Mouse (Mus musculus) heart, postnatal 0 days (tissue): ENCODE results near the gene Cnih1. TPM values are rescaled to one million over a fixed set of nuclear protein-coding genes. Genes with fewer than 3 reads are reported as not detected.

Experiments used
- ATAC-seq: fragments of 200-750 bp; cut with Nextera tagmentation; 2 replicates; pipeline ENCODE4 v1.8.0; 2017; ENCODE audit warnings: low read depth, moderate number of reproducible peaks, moderate library complexity; ENCODE audit not compliant: insufficient read depth
- DNase-seq: peaks from one replicate; pipeline ENCODE4 v3.0.0-alpha.2; 2016; ENCODE audit warnings: low spot score
- H3K27ac ChIP-seq: fragments of 300-500 bp; sonication (generic); 2 replicates; pipeline ENCODE4 v1.5.1; 2014; ENCODE audit warnings: low read depth, mild to moderate bottlenecking
- H3K27me3 ChIP-seq: fragments of 300-500 bp; sonication (generic); 2 replicates; pipeline ENCODE4 v1.6.1; 2014; ENCODE audit warnings: low read length, mixed read lengths; ENCODE audit not compliant: control insufficient read depth, insufficient read depth
- H3K36me3 ChIP-seq: fragments of 300-500 bp; sonication (generic); replicated peaks from 2 replicates; pipeline ENCODE4 v1.6.1; 2014; ENCODE audit warnings: low read length, mixed read lengths; ENCODE audit not compliant: control insufficient read depth, insufficient read depth
- H3K4me1 ChIP-seq: fragments of 300-500 bp; sonication (generic); 2 replicates; pipeline ENCODE4 v1.6.1; 2014; ENCODE audit warnings: antibody characterized with exemption; ENCODE audit not compliant: control insufficient read depth, insufficient read depth
- H3K4me2 ChIP-seq: fragments of 300-500 bp; sonication (generic); 2 replicates; pipeline ENCODE4 v1.6.1; 2014; ENCODE audit warnings: low read depth, mild to moderate bottlenecking, low read length, moderate library complexity
- H3K4me3 ChIP-seq: fragments of 300-500 bp; sonication (generic); 2 replicates; pipeline ENCODE4 v1.5.1; 2014; ENCODE audit warnings: low read depth, low read length
- H3K9ac ChIP-seq: fragments of 300-500 bp; sonication (generic); replicated peaks from 2 replicates; pipeline ENCODE4 v1.6.1; 2014; ENCODE audit warnings: low read depth, low read length, mixed read lengths
- H3K9me3 ChIP-seq: fragments of 300-500 bp; sonication (generic); replicated peaks from 2 replicates; pipeline ENCODE4 v1.6.1; 2016; ENCODE audit warnings: low read length; ENCODE audit not compliant: control insufficient read depth
- CTCF ChIP-seq: IDR thresholded peaks from 2 replicates; pipeline ENCODE4 v1.5.1; 2016; ENCODE audit warnings: antibody characterized with exemption, control low read depth, low read depth
- EP300 ChIP-seq: IDR thresholded peaks from 2 replicates; pipeline ENCODE4 v1.6.1; 2016; ENCODE audit warnings: antibody characterized with exemption, low read depth
- WGBS: fragments of 180-500 bp; shearing (Covaris S2); extraction: QIAGEN DNeasy Blood & Tissue Kit; methylation state at CpG from one replicate; pipeline ENCODE4 v1.1.7; 2014; 5-methylcytosine and 5-hydroxymethylcytosine counted together
- polyA plus RNA-seq: library from polyadenylated mRNA; unstranded; fragments of >200 nt; fragmentation: Nextera tagmentation; extraction: Ambion mirVana; gene quantifications from 2 replicates; pipeline ENCODE4 v1.2.1, GENCODE M21; 2015
- total RNA-seq: library from RNA; depleted of rRNA; stranded (reverse); fragments of >200 nt; gene quantifications from 2 replicates; pipeline ENCODE4 v1.2.3, GENCODE M21; 2014; ENCODE audit warnings: low replicate concordance

Gene Cnih1
- total and polyA plus RNA-seq, 2 experiments from 2014 or later, result 103 to 131 TPM

GRCm38 (mm10) chr14:46800684-46801345, 12.6 kb upstream of the Cnih1 start:
- no peak for TF ChIP-seq CTCF
- TF ChIP-seq EP300, result no peak
- no peak overlapping the region for H3K9ac ChIP-seq
- DNase-seq, result no peak
- no peak overlapping the region for H3K4me2 ChIP-seq
- peaks cover 6% of the 10 kb centered on the region; the same call in 1 of the 2 replicates for H3K36me3 ChIP-seq
- no peak overlapping the region for H3K27ac ChIP-seq
- H3K4me1 ChIP-seq, result peaks cover 4% of the 10 kb centered on the region; the same call in 1 of the 2 replicates
- no peaks in the 10 kb centered on the region for H3K9me3 ChIP-seq
- no peaks in the 10 kb centered on the region for H3K27me3 ChIP-seq
- 65% methylated on average over 3 of the region's 3 CpGs for WGBS
- ATAC-seq, result no peak
- no peak overlapping the region for H3K4me3 ChIP-seq

- DNase-seq (no peak), ATAC-seq (no peak)
- TF ChIP-seq EP300 (no peak), CTCF (no peak)
- no peak overlapping the region for H3K9ac ChIP-seq
- no peaks in the 10 kb centered on the region for H3K27me3 ChIP-seq
- no peaks in the 10 kb centered on the region for H3K36me3 ChIP-seq
- no peak overlapping the region for H3K4me3 ChIP-seq
- no peak overlapping the region for H3K27ac ChIP-seq
- H3K9me3 ChIP-seq, result no peaks in the 10 kb centered on the region
- no peaks in the 10 kb centered on the region for H3K4me1 ChIP-seq
- no peak overlapping the region for H3K4me2 ChIP-seq
- WGBS, result 86% methylated on average over 5 of the region's 5 CpGs
These were observed 5.9 kb upstream of the Cnih1 start for GRCm38 (mm10) chr14:46794157-46794556.

DNA sequence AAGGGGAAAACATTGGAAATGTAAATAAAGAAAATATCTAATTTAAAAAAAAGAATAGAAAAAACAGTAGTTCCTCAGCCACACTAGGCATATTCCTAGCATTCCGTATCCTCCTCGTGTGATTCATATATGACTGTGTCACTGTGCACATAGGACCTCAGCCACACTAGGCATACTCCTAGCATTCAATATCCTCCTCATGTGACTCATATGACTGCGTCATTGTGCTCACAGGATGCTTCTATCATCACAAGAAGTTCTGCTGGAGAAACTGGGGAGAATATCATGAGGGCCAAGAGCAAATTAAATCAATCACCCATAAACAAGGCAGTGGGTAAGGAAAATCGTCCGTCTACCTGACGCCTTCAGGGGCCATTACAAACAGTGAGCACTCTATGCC, 2.5 kb upstream of the Cnih1 start:
- ATAC-seq (no peak), DNase-seq (no peak)
- no peak overlapping the region for H3K4me2 ChIP-seq
- H3K27ac ChIP-seq, result no peak overlapping the region
- no peaks in the 10 kb centered on the region for H3K36me3 ChIP-seq
- WGBS, result 90% methylated on average over 6 of the region's 6 CpGs
- H3K27me3 ChIP-seq, result no peaks in the 10 kb centered on the region
- no peak overlapping the region for H3K9ac ChIP-seq
- no peak for TF ChIP-seq CTCF
- no peak for TF ChIP-seq EP300
- no peaks in the 10 kb centered on the region for H3K9me3 ChIP-seq
- H3K4me1 ChIP-seq, result peaks cover 10% of the 10 kb centered on the region
- H3K4me3 ChIP-seq, result no peak overlapping the region

DNA sequence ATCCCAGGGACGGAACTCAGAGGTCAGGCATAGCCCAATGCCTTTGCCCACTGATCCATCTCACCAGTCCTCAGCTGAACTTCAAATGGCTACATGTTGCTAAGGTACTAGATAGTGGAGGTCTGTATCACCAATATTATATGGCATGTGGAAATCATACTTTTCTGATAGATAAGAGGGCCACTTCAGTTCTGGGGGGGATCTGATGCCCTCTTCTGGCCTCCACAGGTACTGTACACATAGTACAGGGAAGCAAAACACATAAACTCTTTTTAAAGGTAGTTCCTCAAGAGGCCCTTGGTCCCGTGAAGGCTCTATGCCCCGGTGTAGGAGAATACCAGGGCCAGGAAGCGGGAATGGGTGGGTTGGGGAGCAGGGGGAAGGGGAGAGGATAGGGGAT, 2.1 kb upstream of the Cnih1 start:
- Histone ChIP-seq H3K4me3 (no peak overlapping the region), H3K9me3 (no peaks in the 10 kb centered on the region), H3K9ac (no peak overlapping the region), H3K4me1 (peaks cover 10% of the 10 kb centered on the region), H3K36me3 (no peaks in the 10 kb centered on the region), H3K4me2 (no peak overlapping the region), H3K27me3 (no peaks in the 10 kb centered on the region), H3K27ac (no peak overlapping the region)
- ATAC-seq (no peak), DNase-seq (no peak)
- 74% methylated on average over 4 of the region's 4 CpGs for WGBS
- TF ChIP-seq CTCF (peak; percentile 12; the same call in 1 of the 2 replicates), EP300 (no peak)

GRCm38 (mm10) chr14:46788505-46788901, 292 bp upstream of the Cnih1 start:
- TF ChIP-seq CTCF, result no peak
- no peak for TF ChIP-seq EP300
- peak overlapping the region; percentile 98 for H3K27ac ChIP-seq
- H3K9me3 ChIP-seq, result no peaks in the 10 kb centered on the region
- H3K9ac ChIP-seq, result no peak overlapping the region
- peak overlapping the region; percentile 98 for H3K4me3 ChIP-seq
- peaks cover 3% of the 10 kb centered on the region for H3K36me3 ChIP-seq
- H3K4me2 ChIP-seq, result peak overlapping the region; percentile 41
- no peaks in the 10 kb centered on the region for H3K27me3 ChIP-seq
- 8% methylated on average over 8 of the region's 8 CpGs for WGBS
- ATAC-seq (peak; percentile 46), DNase-seq (peak; percentile 28)
- H3K4me1 ChIP-seq, result peaks cover 10% of the 10 kb centered on the region

GRCm38 (mm10) chr14:46787454-46787786, 791 bp downstream of the Cnih1 start:
- Histone ChIP-seq H3K4me3 (peak overlapping the region; percentile 98), H3K9me3 (no peaks in the 10 kb centered on the region), H3K4me2 (peak overlapping the region; percentile 83), H3K27me3 (no peaks in the 10 kb centered on the region), H3K36me3 (peaks cover 9% of the 10 kb centered on the region), H3K27ac (peak overlapping the region; percentile 98), H3K9ac (peak overlapping the region; percentile 97), H3K4me1 (peaks cover 10% of the 10 kb centered on the region)
- ATAC-seq, result no peak
- under 1% methylated on average over 11 of the region's 11 CpGs for WGBS
- TF ChIP-seq EP300 (no peak), CTCF (no peak)
- DNase-seq, result no peak
